In genomic region chr10:116349004-116349403, GRCm38 (mm10) we compare ENCODE assay signal across 22 mouse cellular contexts.
DNase-seq lines count a peak whose midpoint lies in the region; TF ChIP-seq lines count a peak whose summit lies in the region.
"Had no signal": no experiment of that assay in that cellular context is flagged by ENCODE, and none has a peak within 500 bp of the region (broad histone marks: within the 10 kb centered on the region; RNA-seq: fewer than 3 reads in every experiment).

No protein-coding gene starts in this region.

- TF ChIP-seq CTCF in CH12.LX (conservative IDR thresholded peaks at IDR 0.05 in 1 of 2, IDR thresholded peaks at IDR 0.05 in 1 of 2; ENCODE audit: low read depth in 2 of 2, low read length in 2 of 2), result no peak
- no peak for TF ChIP-seq CTCF in cerebellum, adult 2 months (IDR thresholded peaks at IDR 0.05; ENCODE audit: borderline replicate concordance, insufficient read depth, low read depth, low read length)
- TF ChIP-seq CTCF in kidney, adult 2 months (conservative IDR thresholded peaks at IDR 0.05; ENCODE audit: insufficient read depth, insufficient read length, low read depth, low read length), result no peak

- H3K79me2 ChIP-seq in CH12.LX (replicated peaks; ENCODE audit: control insufficient read depth, extremely low read depth, insufficient read depth, poor library complexity, severe bottlenecking), result no peaks in the 10 kb centered on the region

- DNase-seq in 3T3-L1 (ENCODE audit: low read depth, low spot score), result peak; percentile 2
- peak; percentile 7 for DNase-seq in A20 (ENCODE audit: low read depth, low spot score)
- DNase-seq in CH12.LX (ENCODE audit: extremely low read depth), result no peak
- DNase-seq in NIH3T3 (ENCODE audit: low read depth), result peak; percentile 13
- DNase-seq in right cerebral cortex, adult 2 months (ENCODE audit: low spot score in 2 of 2), result no peak
- no peak for DNase-seq in kidney, adult 18-20 months
- DNase-seq in cerebellum, adult 2 months, result no peak
- DNase-seq in kidney, adult 2 months, result no peak
- DNase-seq: adrenal gland, adult 2 months; adrenal gland, adult 8-10 months; adrenal gland, postnatal 10 days; adrenal gland, postnatal 14 days; adrenal gland, postnatal 25 days; adrenal gland, postnatal 36 days; B cell, adult 2 months; cerebellum, adult 11 months; cerebellum, adult 11-12 months; cerebellum, adult 18-20 months; cerebellum, adult 8-10 months; cerebellum, adult 9-10 months; cerebellum, adult 9-11 months had no signal

- in situ Hi-C loops in CH12.LX (cut with MboI; ENCODE audit: low pct_ligation_motif_present, low pct_unique_long_range_greater_than_20kb, low sequenced_read_pairs), result loop anchor here (25.0 kb wide), 4 partner anchors 113 to 688 kb away; partner anchors contain the start of genes Kcnmb4 and Lrrc10

- WGBS in cerebellum, adult 2 months, result 97% methylated on average over 6 of the region's 6 CpGs
- WGBS in kidney, adult 2 months, result 79% methylated on average over 6 of the region's 6 CpGs

- TF ChIP-seq RAD21 in CH12.LX (IDR thresholded peaks at IDR 0.05; ENCODE audit: low read depth, low read length), result no peak

- no peak overlapping the region for H3K27ac ChIP-seq in CH12.LX (ENCODE audit: insufficient read depth, low read depth)
- H3K27ac ChIP-seq in cerebellum, adult 2 months (ENCODE audit: insufficient read depth, low read length), result no peak overlapping the region
- H3K27ac ChIP-seq in kidney, adult 2 months (ENCODE audit: insufficient read depth, low read depth, low read length), result no peak overlapping the region

- H3K9ac ChIP-seq in CH12.LX (ENCODE audit: insufficient read depth, low read depth), result no peak overlapping the region

- H3K27me3 ChIP-seq in CH12.LX (replicated peaks), result peaks cover 3% of the 10 kb centered on the region
- no peaks in the 10 kb centered on the region for H3K27me3 ChIP-seq in cerebellum, adult 2 months (ENCODE audit: control insufficient read depth, insufficient read depth, low read length)
- H3K27me3 ChIP-seq in kidney, adult 2 months (replicated peaks; ENCODE audit: control insufficient read depth, insufficient read depth, low read length), result no peaks in the 10 kb centered on the region

- TF ChIP-seq POLR2A in CH12.LX (IDR thresholded peaks at IDR 0.05; ENCODE audit: low read depth, low read length), result no peak
- TF ChIP-seq POLR2A in cerebellum, adult 2 months (IDR thresholded peaks at IDR 0.05; ENCODE audit: borderline replicate concordance, insufficient read depth, low read length), result no peak
- TF ChIP-seq POLR2A in kidney, adult 2 months (IDR thresholded peaks at IDR 0.05; ENCODE audit: low read depth, low read length), result no peak

- TF ChIP-seq EP300 in CH12.LX (IDR thresholded peaks at IDR 0.05; ENCODE audit: low read length), result no peak; the same call in 1 of the 2 replicates

- no peak overlapping the region for H3K4me3 ChIP-seq in CH12.LX (replicated peaks in 1 of 3; ENCODE audit: low read depth in 2 of 3, low read length in 2 of 3, poor library complexity in 1 of 3)
- no peak overlapping the region for H3K4me3 ChIP-seq in cerebellum, adult 2 months (replicated peaks; ENCODE audit: insufficient read depth, low read depth, low read length)
- H3K4me3 ChIP-seq in kidney, adult 2 months (ENCODE audit: insufficient read depth, low read depth, low read length), result no peak overlapping the region

- H3K4me1 ChIP-seq in CH12.LX (ENCODE audit: control insufficient read depth in 1 of 2, insufficient read depth in 2 of 2), result peaks cover 5 to 11% of the 10 kb centered on the region in 2 experiments
- peaks cover 5% of the 10 kb centered on the region; the same call in 1 of the 2 replicates for H3K4me1 ChIP-seq in cerebellum, adult 2 months (ENCODE audit: control insufficient read depth, insufficient read depth, low read length)
- H3K4me1 ChIP-seq in kidney, adult 2 months (ENCODE audit: control insufficient read depth, insufficient read depth, low read length), result no peaks in the 10 kb centered on the region

- dilution Hi-C loops in CH12.LX (cut with MboI; ENCODE audit: extremely low pct_ligation_motif_present, extremely low pct_unique_long_range_greater_than_20kb, low sequenced_read_pairs), result no loop called here

- H3K36me3 ChIP-seq in CH12.LX (replicated peaks in 1 of 2; ENCODE audit: control insufficient read depth in 1 of 2, insufficient read depth in 1 of 2, low read length in 1 of 2), result no peaks in the 10 kb centered on the region
- no peaks in the 10 kb centered on the region for H3K36me3 ChIP-seq in kidney, adult 2 months (ENCODE audit: control insufficient read depth, insufficient read depth, low read length)
- H3K36me3 ChIP-seq: G1E had no signal

- no peaks in the 10 kb centered on the region for H3K9me3 ChIP-seq in CH12.LX (replicated peaks; ENCODE audit: low read length)

- H3K4me2 ChIP-seq in CH12.LX (ENCODE audit: insufficient read depth, low read depth, poor library complexity, severe bottlenecking), result peak overlapping the region; percentile 35; the same call in 1 of the 2 replicates

TF ChIP-seq in CH12.LX, 34 proteins besides CTCF, POLR2A, EP300 and RAD21:
- peak; percentile 56; the same call in 1 of the 2 replicates for TF ChIP-seq BHLHE40 (IDR thresholded peaks at IDR 0.05; ENCODE audit: low read depth, low read length)
- TF ChIP-seq IRF4 (IDR thresholded peaks at IDR 0.05; ENCODE audit: low read depth, low read length), result peak; percentile 67
- TF ChIP-seq KAT2A (IDR thresholded peaks at IDR 0.05; ENCODE audit: insufficient replicate concordance, low read length), result no peak
TF ChIP-seq in CH12.LX: peak in this region for 2.

Comparison
In these comparisons a context has a peak if more than half of its experiments do, and no peak if none do; other contexts are left out.
1. DNase-seq: peak in 3T3-L1 (single experiment), A20 (single experiment) and NIH3T3 (single experiment); none in CH12.LX (single experiment), right cerebral cortex, adult 2 months (0 of 2), kidney, adult 18-20 months (single experiment), cerebellum, adult 2 months (0 of 2) and kidney, adult 2 months (single experiment).